Mouse (Mus musculus) gastrocnemius, postnatal 36 days (tissue): Measurements from ENCODE around the gene Commd2. TPM values are rescaled to one million over a fixed set of nuclear protein-coding genes. Genes with fewer than 3 reads are reported as not detected.

ENCODE experiments used
- DNase-seq, 2 experiments: peaks; one replicate each; pipeline ENCODE4 v3.0.0; 2022
- intact Hi-C: fragments of 180-260 bp; cut with DNase I; formaldehyde crosslinking; loops from one replicate; pipeline ENCODE4 v1.15.1; 2025
- microRNA-seq, 2 experiments: library from miRNA; unstranded; fragments of <30 nt; microRNA quantifications; one replicate each; pipeline ENCODE4 v1.2.0; 2021
- total RNA-seq, 2 experiments: library from RNA; stranded (reverse); gene quantifications; 2 replicates each; pipeline ENCODE4 v1.2.3; 2021

The Commd2 gene
- total RNA-seq, 2 experiments from 2014 or later: 10.1 to 12.0 TPM

- intact Hi-C loops: loop anchor here (2.0 kb wide), 1 partner anchor 155 kb away; no protein-coding TSS in a partner anchor
- DNase-seq: peak; percentile 43 to 53
Measured at GRCm38 (mm10) chr3:57625275-57625997, 26.1 kb downstream of the Commd2 start.

- intact Hi-C loops: loop anchor here (5.0 kb wide), 1 partner anchor 42 kb away; the partner anchor contains the start of gene Wwtr1
- DNase-seq: no peak
Measured at GRCm38 (mm10) chr3:57619718-57620117, 31.8 kb downstream of the Commd2 start.

DNA sequence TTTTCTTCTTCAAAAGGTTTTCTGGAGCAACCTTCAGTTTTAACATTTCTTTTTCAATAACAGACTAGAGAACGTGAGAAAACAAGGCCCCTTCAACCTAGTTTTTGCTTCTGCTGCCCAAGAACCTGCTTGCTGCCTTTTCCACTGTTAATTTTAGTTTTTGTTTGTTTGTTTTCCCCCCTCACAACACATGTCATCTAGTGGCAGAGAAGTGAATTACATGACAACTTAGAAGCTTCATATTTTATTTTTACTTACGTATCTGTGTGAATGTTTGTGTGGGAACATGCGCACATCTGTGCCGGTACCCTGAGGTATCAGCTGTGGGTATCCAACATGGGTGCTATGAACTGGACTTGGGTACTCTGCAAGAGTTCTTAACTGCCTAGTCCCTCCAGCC lies 35.9 kb downstream of the Commd2 start:
- intact Hi-C loops: loop anchor here (2.0 kb wide), 1 partner anchor 145 kb away; no protein-coding TSS in a partner anchor

DNA sequence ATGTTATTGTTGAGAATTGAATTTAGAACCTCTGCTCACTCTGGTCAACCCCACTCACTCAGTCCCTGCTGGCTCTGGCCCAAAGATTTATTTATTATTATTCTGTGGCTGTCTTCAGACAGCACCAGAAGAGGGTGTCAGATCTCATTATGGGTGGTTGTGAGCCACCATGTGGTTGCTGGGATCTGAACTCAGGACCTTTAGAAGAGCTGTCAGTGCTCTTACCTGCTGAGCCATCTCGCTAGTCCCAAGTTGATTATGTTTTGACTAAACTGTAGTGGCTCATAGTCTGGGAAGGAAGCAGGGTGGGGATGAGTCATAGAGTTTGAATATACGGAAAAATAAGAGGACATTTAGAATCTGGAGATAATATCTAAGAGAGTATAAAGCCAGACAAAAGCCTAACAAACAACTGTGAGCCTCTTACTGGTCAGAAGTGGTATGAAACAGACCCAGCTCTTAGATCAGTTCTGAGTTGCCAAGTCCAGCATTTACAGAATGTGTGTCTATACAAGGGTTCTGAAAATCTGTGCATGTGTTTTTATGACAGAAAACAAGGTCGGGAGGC lies 39.0 kb downstream of the Commd2 start:
- no peak for DNase-seq
- intact Hi-C loops: no loop called here

More for the DNA sequence above, 35.9 kb downstream of the Commd2 start:
- no peak for DNase-seq

DNA sequence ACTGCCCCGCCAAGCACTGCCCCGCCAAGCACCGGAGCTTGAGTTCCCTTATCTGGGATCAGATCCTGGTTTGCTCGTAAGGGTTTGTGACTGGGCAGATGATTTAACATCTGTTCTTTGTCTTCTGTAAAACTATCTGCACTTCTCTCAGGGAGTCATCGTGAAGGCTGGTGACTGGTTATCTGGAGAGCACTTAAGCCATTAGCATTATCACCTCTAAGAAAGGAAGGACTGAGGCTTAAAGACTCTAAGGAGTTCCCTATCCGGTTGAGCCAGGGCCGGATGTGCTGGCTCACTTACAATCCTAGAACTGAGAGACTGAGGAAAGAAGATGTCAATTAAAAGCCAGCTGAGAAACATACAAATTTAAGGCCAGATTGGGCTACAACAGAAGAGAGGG lies 39.7 kb downstream of the Commd2 start:
- intact Hi-C loops: no loop called here
- no peak for DNase-seq

DNA sequence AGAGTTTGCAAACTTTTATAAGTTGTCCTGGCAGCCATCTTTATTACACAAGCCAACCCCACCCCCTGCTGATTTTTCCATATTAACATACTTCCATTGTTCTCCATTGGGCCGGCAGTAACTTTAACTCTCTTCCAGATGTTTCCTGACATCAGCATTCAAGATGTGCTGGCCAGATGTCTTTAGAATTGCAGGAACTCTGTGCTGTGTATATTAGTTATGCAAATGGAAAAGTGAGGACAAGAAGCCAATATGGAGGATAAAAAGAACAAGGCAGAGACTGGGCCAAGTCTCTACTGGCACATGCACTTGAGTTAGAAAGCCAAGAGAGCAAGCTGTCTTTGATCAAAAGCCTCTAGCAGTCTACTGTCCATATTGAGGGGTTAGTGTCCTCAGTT lies 46.9 kb downstream of the Commd2 start:
- intact Hi-C loops: no loop called here
- no peak for DNase-seq

- no peak for DNase-seq
- intact Hi-C loops: no loop called here
Measured at GRCm38 (mm10) chr3:57603891-57604617, 47.5 kb downstream of the Commd2 start.

DNA sequence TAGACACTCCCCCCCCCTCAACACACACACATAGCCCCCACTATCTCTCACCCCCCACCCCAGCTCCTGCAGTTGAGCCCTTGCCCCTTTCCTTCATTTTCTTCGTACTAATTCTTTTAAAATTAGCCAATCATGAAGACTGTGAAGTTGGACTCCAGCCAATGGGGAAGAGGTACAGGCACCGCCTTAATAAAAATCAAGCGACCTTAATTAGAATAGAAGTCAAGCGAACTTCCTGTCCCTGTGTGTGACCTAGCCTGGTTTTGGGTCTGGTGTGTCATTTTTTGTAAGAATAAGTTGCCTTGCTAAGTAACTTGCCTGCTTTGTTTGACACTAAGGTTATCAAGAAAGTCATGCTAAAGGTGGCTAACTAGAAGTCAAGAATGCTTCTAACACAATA lies 48.9 kb downstream of the Commd2 start:
- intact Hi-C loops: no loop called here
- DNase-seq: no peak

- DNase-seq: no peak
- intact Hi-C loops: no loop called here
Measured at GRCm38 (mm10) chr3:57596566-57596965, 54.9 kb downstream of the Commd2 start.

DNA sequence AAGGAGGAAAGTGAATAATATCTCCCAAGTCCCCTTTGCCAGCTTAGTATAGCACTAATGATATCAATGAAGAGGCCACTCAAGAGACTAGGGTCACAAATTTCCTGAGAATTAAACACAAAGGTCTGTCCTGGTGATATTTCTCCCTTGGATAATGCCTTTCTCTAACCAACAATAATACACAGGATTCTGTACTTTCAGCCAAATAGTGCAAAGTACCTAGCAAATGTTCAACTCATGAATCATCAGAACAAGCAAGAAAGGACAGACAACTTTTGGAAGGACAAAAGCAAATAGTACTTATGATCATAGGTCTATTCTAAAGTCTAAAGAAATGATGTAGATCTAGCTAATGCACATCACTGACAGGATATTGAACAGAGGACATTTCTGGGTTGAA lies 56.0 kb downstream of the Commd2 start:
- intact Hi-C loops: no loop called here

More for the DNA sequence above, 56.0 kb downstream of the Commd2 start:
- DNase-seq: no peak

Small RNA genes lying within 50 kb of the gene (microRNA-seq; reads per million reads assigned to microRNA genes)
- gene Mir6377: 0 reads per million in 2 experiments

Other genes with a start within 250 kb of the Commd2 start
- not detected for gene Tm4sf4, start 226.4 kb downstream of the Commd2 start, total RNA-seq
- gene Wwtr1, start 75.8 kb downstream of the Commd2 start, total RNA-seq: 10 to 100 TPM; 22.9 to 25.2 TPM
- not detected for gene Ankub1, start 41.1 kb upstream of the Commd2 start, total RNA-seq
- gene Rnf13, start 84.3 kb upstream of the Commd2 start, total RNA-seq: 10 to 100 TPM; 28.3 to 32.9 TPM
- gene Pfn2, start 196.4 kb upstream of the Commd2 start, total RNA-seq: 100 to 1,000 TPM; 137 to 161 TPM